Mouse (Mus musculus) kidney, postnatal 0 days (tissue): ENCODE measurements at regions not wholly inside any gene's neighbourhood (a gene's known extent, or its start where the extent isn't known, plus 50 kb on each side); places are given as distances from the start of the nearest gene placed in this dataset.
A peak's percentile ranks its signal among the peaks of the same experiment; 100 is the strongest.

ENCODE experiments used
- ATAC-seq: fragments of 200-750 bp; cut with Nextera tagmentation; replicated peaks from 2 replicates; pipeline ENCODE4 v1.8.0; 2017; ENCODE audit warnings: low read depth, moderate number of reproducible peaks, moderate TSS enrichment, moderate library complexity; ENCODE audit not compliant: low FRiP score
- DNase-seq: peaks from one replicate; pipeline ENCODE4 v3.0.0-alpha.2; 2016; ENCODE audit warnings: low spot score
- H3K27ac ChIP-seq: fragments of 300-500 bp; sonication (generic); 2 replicates; pipeline ENCODE4 v1.5.1; 2014; ENCODE audit warnings: mild to moderate bottlenecking
- H3K27me3 ChIP-seq: fragments of 300-500 bp; sonication (generic); 2 replicates; pipeline ENCODE4 v1.6.1; 2014; ENCODE audit warnings: low read length, mixed read lengths; ENCODE audit not compliant: insufficient read depth
- H3K36me3 ChIP-seq: fragments of 300-500 bp; sonication (generic); 2 replicates; pipeline ENCODE4 v1.6.1; 2014; ENCODE audit warnings: low read length, mixed read lengths; ENCODE audit not compliant: insufficient read depth
- H3K4me1 ChIP-seq: fragments of 300-500 bp; sonication (generic); replicated peaks from 2 replicates; pipeline ENCODE4 v1.6.1; 2014; ENCODE audit warnings: antibody characterized with exemption, low read length, mixed read lengths; ENCODE audit not compliant: insufficient read depth
- H3K4me2 ChIP-seq: fragments of 300-500 bp; sonication (generic); 2 replicates; pipeline ENCODE4 v1.6.1; 2014; ENCODE audit warnings: mild to moderate bottlenecking, low read length, moderate library complexity, mixed read lengths
- H3K4me3 ChIP-seq: fragments of 300-500 bp; sonication (generic); replicated peaks from 2 replicates; pipeline ENCODE4 v1.5.1; 2014; ENCODE audit warnings: low read depth, low read length
- H3K9ac ChIP-seq: fragments of 300-500 bp; sonication (generic); 2 replicates; pipeline ENCODE4 v1.6.1; 2014; ENCODE audit warnings: low read depth, low read length
- H3K9me3 ChIP-seq: fragments of 300-500 bp; sonication (generic); replicated peaks from 2 replicates; pipeline ENCODE4 v1.6.1; 2016; ENCODE audit warnings: low read length, inconsistent platforms, mixed read lengths
- CTCF ChIP-seq: IDR thresholded peaks from 2 replicates; pipeline ENCODE4 v1.5.1; 2016; ENCODE audit warnings: antibody characterized with exemption, low read depth, mild to moderate bottlenecking, moderate library complexity
- WGBS: fragments of 180-500 bp; shearing (Covaris S2); extraction: QIAGEN DNeasy Blood & Tissue Kit; methylation state at CpG from one replicate; pipeline ENCODE4 v1.1.7; 2014; 5-methylcytosine and 5-hydroxymethylcytosine counted together

- Histone ChIP-seq H3K4me1 (0 out of 2 replicates have a peak, but pooled peaks cover 3% of the 10 kb centered on the region), H3K27me3 (no peaks in the 10 kb centered on the region), H3K36me3 (no peaks in the 10 kb centered on the region), H3K27ac (no peak overlapping the region), H3K4me3 (no peak overlapping the region), H3K9ac (no peak overlapping the region), H3K4me2 (no peak overlapping the region), H3K9me3 (no peaks in the 10 kb centered on the region)
- no peak for TF ChIP-seq CTCF
- DNase-seq (no peak), ATAC-seq (no peak)
- 26% methylated on average over 6 of the region's 6 CpGs for WGBS
Measured at GRCm38 (mm10) chr4:105973769-105974397, 184.2 kb downstream of the Gm12728 start.

- Histone ChIP-seq H3K4me3 (no peak overlapping the region), H3K4me2 (no peak overlapping the region), H3K36me3 (no peaks in the 10 kb centered on the region), H3K4me1 (no peaks in the 10 kb centered on the region), H3K9me3 (no peaks in the 10 kb centered on the region), H3K9ac (no peak overlapping the region), H3K27me3 (no peaks in the 10 kb centered on the region), H3K27ac (no peak overlapping the region)
- ATAC-seq, result no peak
- DNase-seq, result no peak
- WGBS, result 61% methylated on average over 4 of the region's 4 CpGs
- TF ChIP-seq CTCF, result peak; percentile 28; the same call in 1 of the 2 replicates
Measured at GRCm38 (mm10) chr4:105974948-105975347, 185.3 kb downstream of the Gm12728 start.

GRCm38 (mm10) chr4:105979048-105979447 lies 189.4 kb downstream of the Gm12728 start:
- 77% methylated on average over 5 of the region's 5 CpGs for WGBS
- H3K36me3 ChIP-seq, result no peaks in the 10 kb centered on the region
- no peaks in the 10 kb centered on the region for H3K4me1 ChIP-seq
- no peak overlapping the region for H3K4me3 ChIP-seq
- ATAC-seq (no peak), DNase-seq (no peak)
- H3K9me3 ChIP-seq, result no peaks in the 10 kb centered on the region
- no peak overlapping the region for H3K27ac ChIP-seq
- H3K4me2 ChIP-seq, result no peak overlapping the region
- H3K27me3 ChIP-seq, result no peaks in the 10 kb centered on the region
- no peak for TF ChIP-seq CTCF
- H3K9ac ChIP-seq, result no peak overlapping the region

GRCm38 (mm10) chr4:105983018-105983417 lies 193.3 kb downstream of the Gm12728 start:
- no peaks in the 10 kb centered on the region for H3K9me3 ChIP-seq
- no peak overlapping the region for H3K4me3 ChIP-seq
- DNase-seq (no peak), ATAC-seq (no peak)
- no peak overlapping the region for H3K4me2 ChIP-seq
- H3K36me3 ChIP-seq, result no peaks in the 10 kb centered on the region
- H3K27me3 ChIP-seq, result no peaks in the 10 kb centered on the region
- no peak overlapping the region for H3K9ac ChIP-seq
- H3K27ac ChIP-seq, result no peak overlapping the region
- H3K4me1 ChIP-seq, result no peaks in the 10 kb centered on the region
- TF ChIP-seq CTCF, result no peak
- 86% methylated on average over 1 of the region's 1 CpGs for WGBS

- no peaks in the 10 kb centered on the region for H3K27me3 ChIP-seq
- no peaks in the 10 kb centered on the region for H3K4me1 ChIP-seq
- WGBS, result 67% methylated on average over 5 of the region's 5 CpGs
- no peaks in the 10 kb centered on the region for H3K9me3 ChIP-seq
- no peak for DNase-seq
- no peaks in the 10 kb centered on the region for H3K36me3 ChIP-seq
- H3K27ac ChIP-seq, result no peak overlapping the region
- no peak overlapping the region for H3K4me3 ChIP-seq
- ATAC-seq, result no peak
- H3K9ac ChIP-seq, result no peak overlapping the region
- no peak for TF ChIP-seq CTCF
- H3K4me2 ChIP-seq, result no peak overlapping the region
Measured at GRCm38 (mm10) chr4:105987963-105988602, 198.4 kb downstream of the Gm12728 start.

GRCm38 (mm10) chr4:105992581-105993127 lies 203.0 kb downstream of the Gm12728 start:
- TF ChIP-seq CTCF, result no peak
- WGBS, result 75% methylated on average over 6 of the region's 6 CpGs
- Histone ChIP-seq H3K4me3 (no peak overlapping the region), H3K27ac (no peak overlapping the region), H3K9me3 (no peaks in the 10 kb centered on the region), H3K36me3 (no peaks in the 10 kb centered on the region), H3K9ac (no peak overlapping the region), H3K4me2 (no peak overlapping the region), H3K4me1 (no peaks in the 10 kb centered on the region), H3K27me3 (no peaks in the 10 kb centered on the region)
- DNase-seq (no peak), ATAC-seq (no peak)
